Mouse (Mus musculus): ENCODE results near the gene Pml.

The Pml gene

DNA sequence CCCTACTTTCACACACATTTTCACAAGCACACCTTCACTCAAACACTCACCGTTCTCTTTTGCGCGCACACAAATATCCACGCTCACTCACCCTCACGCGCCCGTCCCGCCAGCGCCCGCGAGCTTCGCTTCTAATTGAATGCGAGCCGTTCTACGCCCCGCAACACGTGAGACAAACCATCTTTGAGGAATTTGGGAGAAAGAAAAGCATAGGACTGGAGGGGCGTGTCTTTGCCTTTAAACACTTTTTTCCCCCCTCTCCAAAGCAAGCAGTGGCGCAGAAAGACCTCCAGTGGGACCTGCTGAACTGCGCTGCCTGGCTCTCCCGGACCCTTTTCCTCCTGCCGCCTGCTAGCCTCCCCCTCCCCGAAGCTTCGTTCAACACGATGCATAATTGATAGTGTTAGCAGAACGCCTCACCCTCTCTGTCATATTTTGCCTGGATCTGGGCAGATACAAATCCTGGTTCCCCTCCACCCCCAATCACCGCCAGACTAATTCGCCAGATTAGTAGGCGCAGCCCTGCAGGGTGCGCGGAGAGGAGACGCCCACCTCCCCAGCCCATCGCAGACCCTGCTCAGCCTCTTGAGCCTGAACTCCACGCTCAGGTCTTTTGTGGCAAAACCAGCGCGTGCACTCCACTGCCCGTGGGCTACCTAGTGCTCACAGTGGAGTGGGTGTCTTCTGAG is 47.6 kb downstream of the Pml start:
- DNase-seq (ENCODE audit: low spot score in 2 of 2): no peak

DNA sequence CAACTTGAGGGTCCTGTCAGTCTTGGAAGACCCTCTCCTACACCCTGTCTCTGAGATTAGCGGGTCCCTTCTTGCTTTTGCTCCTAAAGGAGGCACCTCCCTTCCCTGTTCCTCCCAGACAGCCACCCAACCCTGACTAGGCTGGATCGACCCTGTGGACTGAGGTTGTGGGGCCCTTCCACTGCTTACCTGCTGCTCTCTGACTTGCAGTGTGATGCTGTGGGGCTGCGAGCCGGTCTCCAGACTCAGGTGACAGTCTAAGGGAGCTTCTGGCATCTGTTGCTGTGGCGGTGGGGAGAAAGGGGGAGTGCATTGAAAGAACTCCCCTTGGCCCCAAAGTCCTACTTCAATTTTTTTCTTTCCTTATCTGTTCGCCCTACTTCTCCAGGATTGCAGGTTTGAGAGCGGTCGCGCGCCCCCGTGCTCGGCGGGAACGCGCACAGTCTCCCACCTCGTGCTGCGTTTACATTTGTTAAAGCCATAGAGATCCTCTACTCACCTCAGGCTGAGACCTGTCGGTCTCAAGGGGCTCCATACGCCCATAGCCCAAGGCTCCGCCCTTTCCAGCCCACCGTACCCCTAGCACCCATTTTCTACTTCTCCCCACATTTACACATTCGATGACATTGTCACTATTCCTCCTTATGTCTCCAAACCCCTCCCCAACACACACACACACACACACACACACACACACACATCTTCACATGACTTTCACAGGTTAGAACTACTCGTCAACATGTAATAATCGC is 48.3 kb downstream of the Pml start:
- peak in 1 of 2 experiments; percentile 13 for DNase-seq (ENCODE audit: low spot score in 2 of 2)

DNA sequence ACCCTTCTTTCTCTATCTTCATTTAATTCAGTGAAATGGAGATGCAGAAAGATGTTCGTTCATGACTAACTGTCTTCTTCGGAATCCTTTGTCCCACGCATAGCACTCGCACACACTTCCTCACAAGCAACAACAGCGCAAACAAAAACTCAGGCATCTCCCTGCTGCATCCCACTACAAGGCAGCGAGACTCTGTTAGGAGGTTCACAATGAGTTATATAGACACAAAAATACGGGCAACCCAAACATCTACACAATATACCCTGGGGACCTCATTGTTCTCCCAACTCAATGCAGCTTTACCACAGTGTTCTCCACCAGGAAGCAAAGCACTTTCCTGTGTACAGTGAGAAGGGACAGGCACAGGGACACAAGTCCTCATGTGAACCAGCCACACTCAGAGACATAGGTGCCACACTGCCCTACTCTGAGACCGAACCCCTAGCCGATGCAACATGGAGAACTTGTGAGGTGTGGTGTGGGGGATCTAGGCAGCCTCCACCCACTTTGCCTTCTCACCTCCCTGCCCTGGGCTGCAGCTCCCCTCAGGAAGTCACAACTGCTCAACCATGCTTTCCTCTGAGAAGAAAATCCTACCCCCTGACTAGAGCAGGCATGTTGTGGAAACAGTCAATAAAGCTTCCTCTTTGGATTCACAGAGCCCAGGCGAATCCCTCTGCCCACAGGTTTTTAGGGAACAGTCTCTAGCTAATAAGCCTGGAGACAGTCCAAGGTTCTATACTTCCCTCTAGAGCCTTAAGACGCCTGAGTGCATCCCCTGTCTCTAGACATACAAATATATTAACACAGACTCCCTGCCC is 49.1 kb downstream of the Pml start:
- peak in 1 of 2 experiments; percentile 11 for DNase-seq (ENCODE audit: low spot score in 2 of 2)

DNA sequence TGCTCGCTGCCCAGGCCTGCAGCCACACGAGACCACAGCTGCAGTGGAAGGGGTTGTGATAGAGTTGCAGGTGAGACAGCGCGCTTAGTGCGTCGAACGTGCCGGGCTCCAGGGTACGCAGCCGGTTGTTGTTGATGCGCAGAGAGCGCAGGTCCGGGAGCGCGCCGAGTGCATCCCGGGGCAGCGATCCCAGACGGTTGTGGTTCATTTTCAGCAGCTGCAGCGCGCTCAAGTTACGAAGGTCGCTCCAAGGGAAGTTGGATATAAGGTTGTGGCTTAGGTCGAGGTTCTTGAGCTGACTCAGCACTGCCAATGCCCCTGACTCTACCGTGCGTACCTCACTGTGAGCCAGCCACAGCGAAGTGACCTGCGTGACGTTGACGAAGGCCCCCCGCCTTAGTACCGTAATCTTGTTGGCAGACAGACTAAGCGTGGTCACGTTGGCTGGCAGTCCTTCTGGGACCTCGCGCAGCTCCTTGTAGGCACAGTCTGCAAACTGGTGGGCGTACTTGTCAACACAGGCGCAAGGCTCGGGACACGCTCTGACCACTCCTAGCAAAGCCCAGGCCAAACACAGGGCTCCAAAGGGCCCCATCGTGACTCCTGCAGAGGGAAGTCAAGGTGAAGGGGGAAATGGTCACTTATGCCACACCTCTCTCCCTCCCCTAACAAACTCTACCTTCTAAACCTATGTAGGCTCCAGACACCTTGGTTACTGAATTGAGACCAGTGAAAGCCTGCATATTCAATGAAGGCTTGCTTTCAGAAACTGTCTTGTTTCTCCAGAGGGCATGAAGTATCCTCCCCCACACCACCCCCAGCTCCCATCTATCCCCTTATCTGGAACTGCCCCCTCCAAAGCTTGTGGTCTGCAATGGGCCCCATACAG is 50.0 kb downstream of the Pml start:
- peak in 1 of 2 experiments; percentile 27 for DNase-seq (ENCODE audit: low spot score in 2 of 2)

DNA sequence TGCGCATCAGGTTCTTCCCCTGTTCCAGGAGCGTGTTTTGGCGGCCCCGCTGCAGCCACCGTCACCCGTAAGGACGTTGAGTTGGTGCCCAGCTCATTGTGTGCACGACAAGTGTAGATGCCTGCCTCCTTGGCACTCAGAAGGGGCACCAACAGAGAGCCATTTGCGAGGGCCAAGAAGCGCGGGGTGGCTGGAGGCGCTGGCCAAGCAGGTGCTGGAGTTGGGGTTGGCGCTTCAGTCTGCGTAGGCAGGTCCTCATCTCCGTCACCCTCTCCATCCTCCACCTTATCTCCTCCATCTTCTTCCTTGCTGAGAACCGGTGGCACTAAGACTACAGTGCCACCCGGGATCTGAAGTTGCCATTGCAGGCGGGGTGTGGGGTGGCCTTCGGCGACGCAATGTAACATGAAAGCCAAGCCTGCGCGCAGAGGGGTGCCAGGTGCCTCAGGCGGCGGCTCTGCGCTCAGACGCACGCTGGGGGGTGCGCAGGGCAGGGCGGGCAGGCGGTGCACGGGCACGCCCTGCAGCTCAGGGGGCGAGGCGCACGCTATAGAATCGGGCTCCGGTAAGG is 50.7 kb downstream of the Pml start:
- DNase-seq (ENCODE audit: low spot score in 2 of 2): peak in 1 of 2 experiments; percentile 17

DNA sequence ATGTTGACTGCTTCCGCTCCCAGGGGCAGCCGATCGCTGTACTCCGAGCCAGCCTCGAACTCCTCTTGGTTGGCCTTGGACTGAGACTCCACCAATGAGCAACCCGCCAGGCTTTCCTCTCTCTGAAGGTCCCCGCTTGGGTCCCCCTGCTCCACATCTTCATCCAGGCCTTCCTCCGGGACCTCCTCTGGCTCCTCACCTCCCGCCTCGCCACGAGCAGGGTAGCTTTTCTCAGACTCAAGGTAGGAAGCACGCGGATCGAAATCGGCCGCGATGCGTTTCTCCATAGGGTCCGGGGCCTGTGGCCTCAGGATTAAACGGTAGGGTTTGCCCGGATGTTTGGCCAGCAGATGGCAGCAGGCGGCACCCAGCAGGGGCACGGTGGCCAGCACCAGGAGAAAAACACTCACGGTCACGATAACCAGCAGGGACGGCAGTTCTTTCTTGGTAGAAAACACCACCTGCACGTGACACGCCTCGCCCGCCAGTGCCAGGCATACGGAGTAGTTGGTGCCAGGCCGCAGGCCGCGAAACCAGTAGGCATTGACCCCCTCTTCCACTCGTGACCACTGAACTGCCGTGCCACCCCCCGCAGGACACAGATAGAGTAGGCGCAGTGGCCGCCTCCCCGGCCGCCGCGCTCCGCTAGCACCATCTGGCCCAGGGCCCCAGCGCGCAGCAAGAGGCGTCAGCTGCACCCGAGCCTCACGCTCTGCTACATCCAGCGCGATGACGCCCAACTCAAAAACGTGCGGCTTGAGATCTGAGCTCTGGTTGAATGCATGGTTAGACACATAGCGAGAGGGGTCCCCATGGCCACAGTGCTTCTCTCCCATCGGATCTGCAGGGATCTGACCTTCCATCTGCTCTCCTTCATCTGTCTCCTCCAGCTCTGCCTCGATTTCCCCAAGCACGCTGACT is 51.5 kb downstream of the Pml start:
- DNase-seq (ENCODE audit: low spot score in 2 of 2): peak; percentile 45 to 58

DNA sequence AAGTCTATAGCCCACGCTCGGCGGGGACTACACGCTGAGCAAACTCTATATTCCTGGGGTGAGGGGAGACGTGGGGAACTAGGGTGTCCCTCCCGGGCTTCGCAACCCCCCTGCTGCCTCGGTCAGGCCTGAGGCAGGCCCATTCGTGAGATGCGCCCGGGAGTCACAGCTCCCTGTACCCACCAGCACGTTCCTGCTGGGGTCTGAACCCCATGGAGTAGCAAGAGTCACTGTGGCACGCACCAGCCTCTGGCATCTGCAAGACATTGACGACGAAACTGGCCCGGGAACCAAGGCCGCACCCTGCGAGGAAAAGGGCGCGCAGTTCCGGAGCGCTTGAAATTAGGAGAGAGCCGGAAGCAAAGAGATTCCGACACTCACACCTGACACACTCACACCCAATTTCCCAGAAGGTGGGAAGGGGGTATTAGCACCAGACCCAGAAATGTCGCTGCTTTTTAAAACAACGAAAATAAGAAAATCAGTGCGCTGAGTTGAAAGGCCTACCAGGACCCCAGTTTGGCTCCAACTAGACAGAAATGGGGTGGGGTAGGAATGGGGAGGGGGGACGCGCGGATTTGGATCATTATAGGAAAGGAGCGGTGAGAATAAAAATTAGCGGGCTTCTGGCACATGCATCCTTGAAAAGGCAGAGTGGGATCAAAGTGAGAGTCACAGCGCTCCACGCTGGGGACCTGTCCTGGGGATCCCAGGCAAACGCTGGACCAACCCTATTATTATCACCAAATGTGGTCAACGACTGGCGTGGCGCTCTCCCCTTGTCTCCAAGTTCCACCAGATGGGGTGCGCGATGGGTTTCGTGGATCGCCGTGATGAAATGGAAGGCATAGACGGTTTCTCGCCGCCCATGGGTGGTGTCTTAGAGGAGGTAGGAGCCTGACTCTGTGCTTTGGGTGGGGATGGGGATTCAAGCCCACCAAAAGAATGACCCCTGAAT is 52.7 kb downstream of the Pml start:
- DNase-seq (ENCODE audit: low spot score in 2 of 2): no peak

DNA sequence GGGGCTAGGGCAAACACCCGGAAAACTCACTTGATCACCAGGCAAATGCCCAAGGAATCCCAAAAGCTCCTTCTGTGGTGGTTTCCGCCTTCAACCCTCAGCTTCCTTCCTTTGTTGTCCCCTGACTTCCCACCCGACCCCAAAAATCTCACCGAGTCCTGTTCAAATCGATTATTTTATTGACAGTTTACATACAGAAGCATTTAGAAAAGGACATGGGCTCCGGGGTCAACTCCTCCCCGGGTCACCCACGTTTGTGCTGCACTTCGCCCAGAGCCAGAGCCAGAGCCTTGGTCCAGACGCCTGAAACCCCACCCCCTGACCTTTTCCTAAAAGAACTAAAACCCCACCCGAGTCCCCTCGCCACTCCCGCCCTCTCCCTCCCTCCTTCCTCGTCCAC is 53.4 kb downstream of the Pml start:
- no peak for DNase-seq (ENCODE audit: low spot score in 2 of 2)

DNA sequence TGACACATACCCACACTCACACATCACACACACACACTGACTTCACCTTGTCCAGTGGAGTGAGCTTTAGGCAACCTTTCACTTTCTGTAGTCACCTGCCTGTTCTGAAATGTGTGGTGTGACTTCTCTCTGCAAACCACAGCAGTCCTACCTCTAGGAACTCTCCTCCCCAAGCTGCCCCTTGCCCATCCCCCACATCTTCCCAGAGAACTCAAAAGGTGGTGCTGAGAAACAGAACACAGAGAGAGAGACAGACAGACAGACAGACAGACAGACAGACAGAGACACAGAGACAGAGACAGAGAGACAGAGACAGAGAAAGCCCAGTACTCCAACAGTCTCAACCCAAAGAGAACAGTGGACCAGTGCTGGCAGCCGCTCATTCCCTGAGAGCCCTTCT is 53.9 kb downstream of the Pml start:
- DNase-seq (ENCODE audit: low spot score in 2 of 2): no peak

DNA sequence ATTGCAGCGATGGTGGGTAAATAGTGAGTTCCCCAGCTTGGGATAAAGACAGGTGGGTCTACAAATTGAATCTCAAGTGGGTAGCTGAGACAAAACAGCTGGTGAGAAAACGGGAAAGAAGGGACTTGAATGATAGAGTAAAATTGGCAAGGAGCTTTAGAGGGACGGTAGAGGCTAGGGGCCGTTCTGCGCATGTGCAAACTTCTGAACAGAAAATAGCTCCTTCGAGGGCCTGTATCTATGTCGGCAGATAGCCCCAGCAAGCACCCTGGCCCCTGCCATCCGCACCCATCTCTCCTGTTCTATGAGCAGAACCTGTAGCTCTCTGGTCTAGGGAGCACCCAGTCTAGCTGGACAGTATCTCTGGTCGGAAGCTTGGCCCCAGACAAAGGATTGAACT is 55.4 kb downstream of the Pml start:
- DNase-seq (ENCODE audit: low spot score in 2 of 2): no peak

DNA sequence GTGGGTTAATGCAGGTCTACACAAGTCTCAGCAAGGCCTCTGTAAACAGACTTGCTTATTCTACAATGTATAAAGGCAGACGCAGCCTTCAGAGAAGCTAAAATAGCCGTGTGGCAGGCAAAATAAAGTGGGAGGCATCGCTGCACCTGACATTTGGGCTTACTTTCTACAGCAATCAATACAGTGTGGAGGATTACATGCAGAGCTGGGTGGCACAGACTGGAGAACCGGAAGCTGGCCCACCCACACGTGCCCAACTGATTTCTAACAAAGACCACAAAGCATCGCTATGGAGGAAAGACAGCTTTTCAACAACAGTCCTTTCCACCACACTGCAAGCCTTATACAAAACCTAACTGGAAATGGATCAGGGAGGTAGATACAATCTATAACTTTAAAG is 65.1 kb downstream of the Pml start:
- DNase-seq (ENCODE audit: low spot score in 2 of 2): no peak

DNA sequence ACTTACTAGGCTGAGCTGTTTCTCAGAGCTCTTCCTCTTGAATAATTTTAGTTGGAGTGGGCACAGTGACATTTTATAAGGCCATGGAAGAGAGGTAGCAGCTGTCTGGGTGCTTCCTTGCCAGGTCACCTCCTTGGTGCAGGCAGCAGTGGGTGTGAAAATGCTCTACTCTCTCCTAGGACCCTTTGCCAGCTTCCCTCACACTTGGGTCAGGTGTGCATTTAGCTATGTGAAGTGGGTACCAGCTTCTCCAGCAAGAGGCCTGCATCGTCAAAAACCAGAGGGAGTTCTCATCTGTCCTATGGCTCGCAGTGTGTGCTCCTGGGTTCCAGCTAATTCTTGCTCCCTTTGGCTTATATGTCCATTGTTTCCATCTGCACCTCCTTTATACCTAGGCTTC is 70.2 kb downstream of the Pml start:
- no peak for DNase-seq (ENCODE audit: low spot score in 2 of 2)

DNA sequence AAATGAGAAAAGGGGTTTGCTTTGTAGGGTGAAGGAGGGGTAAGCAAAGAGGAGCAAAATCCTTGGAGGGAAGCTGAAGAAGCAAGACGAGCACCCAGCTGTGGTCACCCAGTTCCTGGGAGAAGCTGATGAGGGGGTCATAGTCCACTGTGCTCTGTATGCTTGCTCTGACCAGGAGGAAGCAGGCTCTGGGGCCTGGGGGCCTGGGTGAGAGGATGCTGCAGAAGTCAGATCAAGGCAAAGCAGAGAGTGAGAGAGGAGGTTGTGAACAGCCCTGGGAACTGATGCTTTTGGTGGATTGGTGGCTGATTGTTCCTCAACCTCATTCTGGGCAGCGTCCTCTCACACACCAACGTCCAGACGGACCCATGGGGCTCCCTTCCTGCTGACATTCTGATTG is 72.4 kb downstream of the Pml start:
- no peak for DNase-seq (ENCODE audit: low spot score in 2 of 2)

DNA sequence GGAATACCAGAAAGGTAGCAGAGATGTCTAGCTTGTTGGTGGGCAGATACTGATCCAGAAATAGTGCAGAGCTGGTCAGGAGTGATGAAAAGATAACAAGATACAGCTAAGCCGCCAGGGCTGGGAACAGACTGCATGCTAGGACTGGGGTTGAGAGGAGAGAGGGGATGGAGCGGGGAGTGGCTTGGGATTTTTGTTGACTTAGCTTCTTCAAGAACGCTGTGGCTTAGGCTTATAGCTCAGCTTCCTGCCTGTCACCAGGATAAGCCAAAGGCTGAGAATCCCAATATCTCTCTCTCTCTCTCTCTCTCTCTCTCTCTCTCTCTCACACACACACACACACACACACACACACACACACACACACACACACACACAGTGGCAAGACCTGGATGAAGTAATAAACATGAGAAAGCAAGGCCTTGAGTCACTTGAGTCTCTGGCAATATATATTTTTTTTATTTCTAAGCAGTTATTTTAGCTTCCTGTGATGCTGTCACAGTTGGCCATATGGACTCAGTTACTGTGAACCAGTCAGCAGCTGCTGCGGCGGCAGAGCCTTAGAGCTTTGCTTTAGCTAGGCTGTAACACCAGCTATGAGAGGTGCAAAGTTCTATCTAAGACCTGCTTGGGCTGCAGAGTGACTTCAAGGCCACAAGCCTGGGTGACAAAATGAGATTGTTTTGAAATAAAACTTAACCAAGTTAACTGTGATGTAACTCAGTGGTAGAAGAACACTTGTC is 73.7 kb downstream of the Pml start:
- DNase-seq (ENCODE audit: low spot score in 2 of 2): no peak

DNA sequence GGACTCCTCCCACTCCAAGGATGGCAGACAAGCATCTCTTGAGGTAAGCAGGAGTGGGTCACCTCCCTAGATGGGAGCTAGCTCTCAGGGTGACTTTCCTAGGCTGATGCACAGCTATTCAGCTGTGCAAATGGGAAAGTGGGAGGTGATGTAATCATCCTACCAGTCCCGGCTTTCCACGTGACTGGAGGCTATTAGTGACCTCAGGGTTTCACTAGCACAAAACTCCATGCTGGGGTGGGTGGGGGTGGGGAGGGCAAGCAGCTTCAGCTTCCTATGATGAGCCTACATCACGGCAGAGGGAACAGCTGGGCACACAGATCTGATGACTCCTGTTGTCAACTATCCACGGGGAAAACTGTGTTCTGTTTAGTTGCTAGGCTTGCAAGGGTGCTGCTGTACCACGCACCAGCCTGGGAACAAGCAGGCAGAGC is 74.8 kb downstream of the Pml start:
- DNase-seq (ENCODE audit: low spot score in 2 of 2): no peak

DNA sequence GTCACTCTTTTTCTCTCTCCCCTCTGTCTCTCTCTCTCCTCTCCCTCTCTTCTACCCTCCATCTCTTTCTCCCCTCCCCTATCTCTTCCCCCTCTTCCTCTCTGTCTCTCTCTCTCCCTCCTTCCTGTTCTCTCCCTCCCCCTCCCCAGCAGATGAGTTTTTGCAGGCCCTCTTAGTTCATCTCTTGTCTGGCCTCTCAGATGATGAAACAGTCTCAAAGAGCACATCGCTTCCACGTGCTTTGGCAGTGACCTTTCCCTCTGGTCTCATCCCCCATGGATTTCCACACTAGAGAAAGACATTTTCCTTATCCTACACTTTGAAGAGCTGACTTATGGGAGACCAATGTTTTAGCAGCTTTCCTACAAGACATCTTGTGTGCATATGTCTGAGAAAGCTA is 76.7 kb downstream of the Pml start:
- DNase-seq (ENCODE audit: low spot score in 2 of 2): no peak

DNA sequence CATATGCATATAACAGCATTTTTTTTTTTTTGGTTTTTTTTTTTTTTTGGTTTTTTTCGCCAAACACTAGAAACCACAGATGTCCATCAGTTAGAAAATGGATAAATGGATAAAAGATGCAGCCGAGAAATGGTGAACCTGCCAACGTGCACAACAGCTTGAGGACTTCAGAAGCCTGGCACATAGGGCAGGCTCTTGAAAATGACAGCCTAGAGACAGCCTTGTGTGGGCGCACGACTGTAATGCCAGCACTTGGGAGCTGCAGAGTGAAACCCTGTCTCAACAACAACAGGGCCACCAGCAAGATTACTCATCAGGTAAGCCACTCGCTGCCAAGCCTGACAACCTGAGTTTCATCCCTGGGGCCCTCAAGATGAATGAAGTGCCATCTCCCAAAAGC is 80.2 kb downstream of the Pml start:
- no peak for DNase-seq (ENCODE audit: low spot score in 2 of 2)

DNA sequence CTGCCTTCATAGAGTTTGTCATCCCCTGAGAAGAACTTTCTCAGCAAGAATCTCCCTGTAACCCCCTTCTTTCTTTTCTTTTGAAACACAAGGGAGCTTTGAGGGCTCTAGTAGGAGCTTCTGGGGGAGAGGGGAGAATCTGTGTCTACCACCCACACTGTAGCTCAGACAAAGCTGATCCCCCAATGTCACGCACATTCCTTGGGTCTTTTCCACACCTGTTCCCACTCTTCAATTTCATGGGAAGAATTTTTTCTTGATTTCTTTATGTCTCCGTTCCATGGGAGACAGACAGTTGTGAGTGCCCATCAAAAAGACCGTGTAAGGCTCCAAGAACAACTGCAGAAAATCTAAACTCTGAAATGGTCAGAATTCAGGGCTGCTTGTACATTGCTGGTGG is 80.7 kb downstream of the Pml start:
- DNase-seq (ENCODE audit: low spot score in 2 of 2): no peak

Data from frontal cortex, postnatal 25 days (tissue).